Mouse (Mus musculus) ovary, adult 10 weeks (tissue): ENCODE results near the gene Gm21773. TPM values are rescaled to one million over a fixed set of nuclear protein-coding genes. Genes with fewer than 3 reads are reported as not detected.

Experiments used
- polyA plus RNA-seq: library from polyadenylated mRNA; stranded (reverse); fragments of 350-450 nt; fragmentation: Illumina TruSeq; extraction: RNeasy Lipid Tissue Mini Kit (QIAGEN cat#74804); gene quantifications from one replicate; pipeline ENCODE4 v1.2.3, GENCODE M21; 2014

Gene Gm21773
- polyA plus RNA-seq, result not detected

GRCm38 (mm10) chrY:25309260-25309659, at the start of gene Gm21773:
Gm21773 (minus strand) TSS chrY:25309360.

